Mouse (Mus musculus): ENCODE measurements around the gene Txnip. TPM values are rescaled to one million over a fixed set of nuclear protein-coding genes. Genes with fewer than 3 reads are reported as not detected.
A peak's percentile ranks its signal among the peaks of the same experiment; 100 is the strongest.
"Not testable (repeated sequence)": the region's sequence is repeated elsewhere in the genome, so short reads cannot be mapped to it uniquely, and the experiment has no call there.

Gene Txnip
- polyA plus RNA-seq, 1 experiment from 2014 or later: 179 TPM

- H3K4me2 ChIP-seq (replicated peaks): peak overlapping the region; percentile 55
- no peak for ATAC-seq (ENCODE audit: insufficient number of reproducible peaks, low FRiP score, low TSS enrichment, low read depth)
- H3K4me1 ChIP-seq: peaks cover 41% of the 10 kb centered on the region
- H3K27ac ChIP-seq (replicated peaks): peak overlapping the region; percentile 97
- H3K27me3 ChIP-seq: no peaks in the 10 kb centered on the region
- no peaks in the 10 kb centered on the region for H3K9me3 ChIP-seq (replicated peaks)
- peak overlapping the region; percentile 26; the same call in 1 of the 2 replicates for H3K9ac ChIP-seq
- WGBS: 42% methylated on average over 5 of the region's 5 CpGs
- H3K36me3 ChIP-seq: peaks cover 8% of the 10 kb centered on the region; the same call in 1 of the 2 replicates
- H3K4me3 ChIP-seq (replicated peaks): peak overlapping the region; percentile 75
Observed at GRCm38 (mm10) chr3:96603311-96603710, 45.6 kb downstream of the Txnip start.

GRCm38 (mm10) chr3:96606007-96606406 lies 48.2 kb downstream of the Txnip start:
- peaks cover 22% of the 10 kb centered on the region for H3K4me1 ChIP-seq
- not testable (repeated sequence) for ATAC-seq (ENCODE audit: insufficient number of reproducible peaks, low FRiP score, low TSS enrichment, low read depth)
- 82% methylated on average over 4 of the region's 4 CpGs for WGBS

DNA sequence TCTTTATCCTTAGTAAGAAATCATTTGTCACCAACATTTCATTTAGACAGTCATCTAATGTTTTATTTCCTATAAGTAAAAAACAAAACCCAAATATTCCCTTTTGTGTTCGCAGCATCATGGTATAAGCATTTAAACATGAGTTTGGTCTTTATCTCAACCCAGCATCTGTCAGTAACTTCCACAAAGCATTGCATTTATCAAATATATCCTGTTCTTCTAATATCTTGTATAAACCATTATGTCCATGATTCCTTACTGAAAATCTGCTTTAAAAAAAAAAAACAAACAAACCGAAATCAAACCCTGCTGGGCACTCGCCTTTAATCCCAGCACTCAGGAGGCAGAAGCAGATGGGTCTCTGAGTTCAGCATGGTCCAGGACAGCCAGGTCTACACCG lies 48.9 kb downstream of the Txnip start:
- no peaks in the 10 kb centered on the region for H3K27me3 ChIP-seq
- ATAC-seq (ENCODE audit: insufficient number of reproducible peaks, low FRiP score, low TSS enrichment, low read depth): no peak
- H3K4me1 ChIP-seq: peaks cover 22% of the 10 kb centered on the region
- no peak overlapping the region for H3K27ac ChIP-seq (replicated peaks)
- no peaks in the 10 kb centered on the region for H3K9me3 ChIP-seq (replicated peaks)
- WGBS: 86% methylated on average over 4 of the region's 4 CpGs
- H3K9ac ChIP-seq: no peak overlapping the region
- peaks cover 18% of the 10 kb centered on the region for H3K36me3 ChIP-seq
- H3K4me2 ChIP-seq (replicated peaks): no peak overlapping the region
- no peak overlapping the region for H3K4me3 ChIP-seq (replicated peaks)

More at GRCm38 (mm10) chr3:96606007-96606406, 48.2 kb downstream of the Txnip start:
- not testable (repeated sequence) for H3K27me3 ChIP-seq; H3K9me3 ChIP-seq (replicated peaks); H3K27ac ChIP-seq (replicated peaks); H3K9ac ChIP-seq; H3K4me2 ChIP-seq (replicated peaks); H3K4me3 ChIP-seq (replicated peaks)
- peaks cover 14% of the 10 kb centered on the region for H3K36me3 ChIP-seq

Other genes with a start within 250 kb of the Txnip start
- gene BC107364, start 105.7 kb upstream of the Txnip start, polyA plus RNA-seq (2015; fragmentation: Nextera tagmentation; extraction: Ambion mirVana): 0.31 TPM in 1 of 2 replicates, not detected in the other
- 12.4 and 16.1 TPM in 2 replicates for gene Hfe2, start 32.8 kb upstream of the Txnip start, polyA plus RNA-seq (2015; fragmentation: Nextera tagmentation; extraction: Ambion mirVana)
- 1.5 and 2.0 TPM in 2 replicates for gene Gm16253, start 19.0 kb downstream of the Txnip start, polyA plus RNA-seq (2015; fragmentation: Nextera tagmentation; extraction: Ambion mirVana)
- gene Polr3gl, start 36.2 kb downstream of the Txnip start, polyA plus RNA-seq (2015; fragmentation: Nextera tagmentation; extraction: Ambion mirVana): 43.6 and 48.5 TPM in 2 replicates
- 2.2 and 3.0 TPM in 2 replicates for gene Ankrd34a, start 38.7 kb downstream of the Txnip start, polyA plus RNA-seq (2015; fragmentation: Nextera tagmentation; extraction: Ambion mirVana)
- 8.7 and 10.1 TPM in 2 replicates for gene Lix1l, start 43.2 kb downstream of the Txnip start, polyA plus RNA-seq (2015; fragmentation: Nextera tagmentation; extraction: Ambion mirVana)
- gene Rbm8a, start 72.0 kb downstream of the Txnip start, polyA plus RNA-seq (2015; fragmentation: Nextera tagmentation; extraction: Ambion mirVana): 119 and 121 TPM in 2 replicates
- gene Pex11b, start 77.4 kb downstream of the Txnip start, polyA plus RNA-seq (2015; fragmentation: Nextera tagmentation; extraction: Ambion mirVana): 54.7 and 58.7 TPM in 2 replicates
- 0.43 and 0.45 TPM in 2 replicates for gene Gm42957, start 77.5 kb downstream of the Txnip start, polyA plus RNA-seq (2015; fragmentation: Nextera tagmentation; extraction: Ambion mirVana)
- gene Itga10, start 87.6 kb downstream of the Txnip start, polyA plus RNA-seq (2015; fragmentation: Nextera tagmentation; extraction: Ambion mirVana): 6.3 and 6.9 TPM in 2 replicates
- 10.2 TPM in 2 replicates for gene Ankrd35, start 112.2 kb downstream of the Txnip start, polyA plus RNA-seq (2015; fragmentation: Nextera tagmentation; extraction: Ambion mirVana)
- gene Pias3, start 138.4 kb downstream of the Txnip start, polyA plus RNA-seq (2015; fragmentation: Nextera tagmentation; extraction: Ambion mirVana): 65.4 and 74.1 TPM in 2 replicates
- 15.3 and 16.3 TPM in 2 replicates for gene Nudt17, start 150.6 kb downstream of the Txnip start, polyA plus RNA-seq (2015; fragmentation: Nextera tagmentation; extraction: Ambion mirVana)
- gene Polr3c, start 169.7 kb downstream of the Txnip start, polyA plus RNA-seq (2015; fragmentation: Nextera tagmentation; extraction: Ambion mirVana): 32.3 and 32.8 TPM in 2 replicates
- 39.8 and 42.0 TPM in 2 replicates for gene Rnf115, start 169.7 kb downstream of the Txnip start, polyA plus RNA-seq (2015; fragmentation: Nextera tagmentation; extraction: Ambion mirVana)